Mouse (Mus musculus): ENCODE results near the gene Ccdc28a. TPM values are rescaled to one million over a fixed set of nuclear protein-coding genes. Genes with fewer than 3 reads are reported as not detected.
A peak's percentile ranks its signal among the peaks of the same experiment; 100 is the strongest.

The Ccdc28a gene
- polyA plus RNA-seq, 1 experiment from 2014 or later = 7.5 TPM

DNA sequence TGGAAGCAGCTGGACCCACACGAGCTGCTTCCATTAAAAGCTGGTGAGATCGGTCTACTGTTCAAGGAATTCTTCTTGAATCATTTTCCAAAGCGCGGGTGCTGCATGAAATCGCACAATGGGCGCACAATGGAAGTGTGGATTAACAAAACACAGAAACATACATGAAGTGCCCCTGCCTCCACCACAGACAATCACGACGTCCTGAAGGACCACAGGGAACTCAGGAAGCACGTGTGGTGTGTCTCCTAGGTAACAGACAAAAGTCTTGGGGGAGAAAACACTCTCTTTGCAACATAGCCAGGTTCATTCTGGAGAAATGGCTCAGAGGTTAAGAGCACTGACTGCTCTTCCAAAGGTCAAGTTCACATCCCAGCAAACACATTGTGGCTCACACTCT is 34.1 kb downstream of the Ccdc28a start:
- no peak overlapping the region for H3K27ac ChIP-seq (ENCODE audit: low read depth, low read length)
- H3K9ac ChIP-seq (replicated peaks; ENCODE audit: low read depth, low read length) = no peak overlapping the region
- no peaks in the 10 kb centered on the region for H3K36me3 ChIP-seq (ENCODE audit: control insufficient read depth, insufficient read depth, low read length)
- H3K4me2 ChIP-seq (ENCODE audit: low read depth, low read length) = no peak overlapping the region
- H3K27me3 ChIP-seq (ENCODE audit: control insufficient read depth, insufficient read depth, low read length) = no peaks in the 10 kb centered on the region
- H3K4me3 ChIP-seq (ENCODE audit: low read depth, low read length) = no peak overlapping the region
- ATAC-seq (ENCODE audit: low read depth) = no peak
- WGBS = 61% methylated on average over 9 of the region's 9 CpGs
- H3K4me1 ChIP-seq (ENCODE audit: control insufficient read depth, insufficient read depth, low read length) = no peaks in the 10 kb centered on the region
- H3K9me3 ChIP-seq (ENCODE audit: control insufficient read depth, low read length) = no peaks in the 10 kb centered on the region

DNA sequence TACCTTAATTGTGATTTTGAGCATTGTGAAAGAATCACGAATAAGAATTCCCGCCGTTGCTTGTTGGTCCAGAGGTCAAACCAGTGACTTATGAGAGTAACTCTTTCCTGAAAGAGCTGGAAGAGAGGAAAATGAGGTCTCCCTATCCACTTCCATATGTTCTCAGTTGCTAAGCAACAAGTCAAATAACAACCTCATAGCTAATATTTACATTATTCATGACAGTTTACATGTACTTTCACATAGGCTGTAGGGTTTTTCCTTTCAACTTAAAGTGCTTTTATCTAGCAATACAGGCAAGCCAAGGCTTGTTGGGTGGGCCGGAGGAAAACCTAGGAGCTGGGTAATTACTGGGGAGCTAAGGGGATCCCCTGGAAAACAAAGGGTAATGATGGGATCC is 34.9 kb downstream of the Ccdc28a start:
- H3K27me3 ChIP-seq (ENCODE audit: control insufficient read depth, insufficient read depth, low read length) = no peaks in the 10 kb centered on the region
- WGBS = 85% methylated on average over 4 of the region's 4 CpGs
- H3K4me1 ChIP-seq (ENCODE audit: control insufficient read depth, insufficient read depth, low read length) = no peaks in the 10 kb centered on the region
- H3K27ac ChIP-seq (ENCODE audit: low read depth, low read length) = no peak overlapping the region
- ATAC-seq (ENCODE audit: low read depth) = no peak
- H3K4me3 ChIP-seq (ENCODE audit: low read depth, low read length) = no peak overlapping the region
- H3K9me3 ChIP-seq (ENCODE audit: control insufficient read depth, low read length) = no peaks in the 10 kb centered on the region
- H3K4me2 ChIP-seq (ENCODE audit: low read depth, low read length) = no peak overlapping the region
- H3K9ac ChIP-seq (replicated peaks; ENCODE audit: low read depth, low read length) = no peak overlapping the region
- H3K36me3 ChIP-seq (ENCODE audit: control insufficient read depth, insufficient read depth, low read length) = no peaks in the 10 kb centered on the region

GRCm38 (mm10) chr10:18198286-18199015 is 36.3 kb downstream of the Ccdc28a start:
- Histone ChIP-seq H3K4me3 (ENCODE audit: low read depth, low read length) (no peak overlapping the region), H3K4me1 (ENCODE audit: control insufficient read depth, insufficient read depth, low read length) (no peaks in the 10 kb centered on the region), H3K9ac (replicated peaks; ENCODE audit: low read depth, low read length) (no peak overlapping the region), H3K27me3 (ENCODE audit: control insufficient read depth, insufficient read depth, low read length) (no peaks in the 10 kb centered on the region), H3K36me3 (ENCODE audit: control insufficient read depth, insufficient read depth, low read length) (no peaks in the 10 kb centered on the region), H3K9me3 (ENCODE audit: control insufficient read depth, low read length) (no peaks in the 10 kb centered on the region), H3K27ac (ENCODE audit: low read depth, low read length) (no peak overlapping the region), H3K4me2 (ENCODE audit: low read depth, low read length) (no peak overlapping the region)
- ATAC-seq (ENCODE audit: low read depth) = no peak
- WGBS = 84% methylated on average over 5 of the region's 5 CpGs

- H3K4me3 ChIP-seq (ENCODE audit: low read depth, low read length) = no peak overlapping the region
- no peak overlapping the region for H3K4me2 ChIP-seq (ENCODE audit: low read depth, low read length)
- peak; percentile 62; the same call in 1 of the 2 replicates for ATAC-seq (ENCODE audit: low read depth)
- 59% methylated on average over 14 of the region's 14 CpGs for WGBS
- no peak overlapping the region for H3K27ac ChIP-seq (ENCODE audit: low read depth, low read length)
- H3K9me3 ChIP-seq (ENCODE audit: control insufficient read depth, low read length) = no peaks in the 10 kb centered on the region
- H3K4me1 ChIP-seq (ENCODE audit: control insufficient read depth, insufficient read depth, low read length) = no peaks in the 10 kb centered on the region
- H3K27me3 ChIP-seq (ENCODE audit: control insufficient read depth, insufficient read depth, low read length) = no peaks in the 10 kb centered on the region
- no peak overlapping the region for H3K9ac ChIP-seq (replicated peaks; ENCODE audit: low read depth, low read length)
- no peaks in the 10 kb centered on the region for H3K36me3 ChIP-seq (ENCODE audit: control insufficient read depth, insufficient read depth, low read length)
Measured at GRCm38 (mm10) chr10:18197206-18197979, 37.4 kb downstream of the Ccdc28a start.

DNA sequence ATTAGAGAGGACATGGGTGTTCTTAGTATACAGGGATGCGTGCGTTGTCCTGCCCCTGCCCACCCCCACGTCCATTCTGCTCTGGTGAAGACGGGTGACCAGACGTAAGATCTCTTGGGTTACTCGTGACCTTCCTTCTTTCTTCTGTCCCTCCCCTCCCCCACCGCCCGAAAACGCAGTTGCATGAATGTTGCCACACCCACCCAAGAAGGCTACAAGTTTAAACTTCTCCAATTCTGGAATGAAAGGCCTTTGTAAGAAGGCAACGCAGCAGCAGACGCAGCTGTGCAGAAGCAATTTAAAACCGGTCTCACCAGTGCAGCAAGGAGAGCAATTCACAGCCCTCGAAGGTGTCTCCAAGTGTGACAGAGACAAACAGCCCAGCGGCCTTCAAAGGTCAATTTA is 40.1 kb downstream of the Ccdc28a start:
- 53% methylated on average over 14 of the region's 14 CpGs for WGBS
- no peak for ATAC-seq (ENCODE audit: low read depth)
- Histone ChIP-seq H3K27ac (ENCODE audit: low read depth, low read length) (no peak overlapping the region), H3K9ac (replicated peaks; ENCODE audit: low read depth, low read length) (no peak overlapping the region), H3K4me1 (ENCODE audit: control insufficient read depth, insufficient read depth, low read length) (no peaks in the 10 kb centered on the region), H3K36me3 (ENCODE audit: control insufficient read depth, insufficient read depth, low read length) (no peaks in the 10 kb centered on the region), H3K4me2 (ENCODE audit: low read depth, low read length) (no peak overlapping the region), H3K27me3 (ENCODE audit: control insufficient read depth, insufficient read depth, low read length) (no peaks in the 10 kb centered on the region), H3K9me3 (ENCODE audit: control insufficient read depth, low read length) (no peaks in the 10 kb centered on the region), H3K4me3 (ENCODE audit: low read depth, low read length) (no peak overlapping the region)

GRCm38 (mm10) chr10:18194156-18194555 is 40.6 kb downstream of the Ccdc28a start:
- no peak overlapping the region for H3K4me3 ChIP-seq (ENCODE audit: low read depth, low read length)
- no peaks in the 10 kb centered on the region for H3K36me3 ChIP-seq (ENCODE audit: control insufficient read depth, insufficient read depth, low read length)
- no peaks in the 10 kb centered on the region for H3K4me1 ChIP-seq (ENCODE audit: control insufficient read depth, insufficient read depth, low read length)
- no peaks in the 10 kb centered on the region for H3K27me3 ChIP-seq (ENCODE audit: control insufficient read depth, insufficient read depth, low read length)
- WGBS = 84% methylated on average over 11 of the region's 11 CpGs
- no peak overlapping the region for H3K9ac ChIP-seq (replicated peaks; ENCODE audit: low read depth, low read length)
- ATAC-seq (ENCODE audit: low read depth) = no peak
- no peak overlapping the region for H3K4me2 ChIP-seq (ENCODE audit: low read depth, low read length)
- H3K27ac ChIP-seq (ENCODE audit: low read depth, low read length) = no peak overlapping the region
- H3K9me3 ChIP-seq (ENCODE audit: control insufficient read depth, low read length) = no peaks in the 10 kb centered on the region

GRCm38 (mm10) chr10:18193221-18193620 is 41.6 kb downstream of the Ccdc28a start:
- Histone ChIP-seq H3K4me1 (ENCODE audit: control insufficient read depth, insufficient read depth, low read length) (no peaks in the 10 kb centered on the region), H3K9me3 (ENCODE audit: control insufficient read depth, low read length) (no peaks in the 10 kb centered on the region), H3K4me3 (ENCODE audit: low read depth, low read length) (no peak overlapping the region), H3K27ac (ENCODE audit: low read depth, low read length) (no peak overlapping the region), H3K4me2 (ENCODE audit: low read depth, low read length) (no peak overlapping the region), H3K9ac (replicated peaks; ENCODE audit: low read depth, low read length) (no peak overlapping the region), H3K27me3 (ENCODE audit: control insufficient read depth, insufficient read depth, low read length) (no peaks in the 10 kb centered on the region), H3K36me3 (ENCODE audit: control insufficient read depth, insufficient read depth, low read length) (no peaks in the 10 kb centered on the region)
- WGBS = 90% methylated on average over 11 of the region's 11 CpGs
- no peak for ATAC-seq (ENCODE audit: low read depth)

- Histone ChIP-seq H3K9me3 (ENCODE audit: control insufficient read depth, low read length) (no peaks in the 10 kb centered on the region), H3K9ac (replicated peaks; ENCODE audit: low read depth, low read length) (no peak overlapping the region)
- 77% methylated on average over 8 of the region's 8 CpGs for WGBS
Measured at GRCm38 (mm10) chr10:18191706-18192105, 43.1 kb downstream of the Ccdc28a start.

GRCm38 (mm10) chr10:18189498-18189897 is 45.3 kb downstream of the Ccdc28a start:
- H3K36me3 ChIP-seq (ENCODE audit: control insufficient read depth, insufficient read depth, low read length) = no peaks in the 10 kb centered on the region
- H3K4me3 ChIP-seq (ENCODE audit: low read depth, low read length) = no peak overlapping the region
- no peak overlapping the region for H3K27ac ChIP-seq (ENCODE audit: low read depth, low read length)
- no peak for ATAC-seq (ENCODE audit: low read depth)
- H3K4me2 ChIP-seq (ENCODE audit: low read depth, low read length) = no peak overlapping the region
- H3K9me3 ChIP-seq (ENCODE audit: control insufficient read depth, low read length) = no peaks in the 10 kb centered on the region
- no peak overlapping the region for H3K9ac ChIP-seq (replicated peaks; ENCODE audit: low read depth, low read length)
- H3K27me3 ChIP-seq (ENCODE audit: control insufficient read depth, insufficient read depth, low read length) = no peaks in the 10 kb centered on the region
- H3K4me1 ChIP-seq (ENCODE audit: control insufficient read depth, insufficient read depth, low read length) = no peaks in the 10 kb centered on the region
- 89% methylated on average over 4 of the region's 4 CpGs for WGBS

More at GRCm38 (mm10) chr10:18191706-18192105, 43.1 kb downstream of the Ccdc28a start:
- Histone ChIP-seq H3K4me2 (ENCODE audit: low read depth, low read length) (no peak overlapping the region), H3K4me1 (ENCODE audit: control insufficient read depth, insufficient read depth, low read length) (no peaks in the 10 kb centered on the region), H3K36me3 (ENCODE audit: control insufficient read depth, insufficient read depth, low read length) (no peaks in the 10 kb centered on the region), H3K27ac (ENCODE audit: low read depth, low read length) (no peak overlapping the region), H3K4me3 (ENCODE audit: low read depth, low read length) (no peak overlapping the region), H3K27me3 (ENCODE audit: control insufficient read depth, insufficient read depth, low read length) (no peaks in the 10 kb centered on the region)
- no peak for ATAC-seq (ENCODE audit: low read depth)

Measured in neural tube, embryonic 14.5 days (tissue).